Mouse (Mus musculus) embryonic facial prominence, embryonic 11.5 days (tissue): ENCODE data around the gene Bfar. TPM values are rescaled to one million over a fixed set of nuclear protein-coding genes. Genes with fewer than 3 reads are reported as not detected.
A peak's percentile ranks its signal among the peaks of the same experiment; 100 is the strongest.

Experiments
- ATAC-seq: fragments of 200-750 bp; cut with Nextera tagmentation; replicated peaks from 2 replicates; pipeline ENCODE4 v1.8.0; 2017; ENCODE audit warnings: low read depth; ENCODE audit not compliant: insufficient number of reproducible peaks, low FRiP score, low TSS enrichment
- DNase-seq: peaks from one replicate; pipeline ENCODE4 v3.0.0-alpha.2; 2015; ENCODE audit warnings: low spot score
- H3K27ac ChIP-seq: fragments of 300-500 bp; sonication (generic); replicated peaks from 2 replicates; pipeline ENCODE4 v1.5.1; 2014; ENCODE audit warnings: mild to moderate bottlenecking, low read depth, low read length, control low read depth
- H3K27me3 ChIP-seq: fragments of 300-500 bp; sonication (generic); 2 replicates; pipeline ENCODE4 v1.6.1; 2014; ENCODE audit warnings: mild to moderate bottlenecking, low read length, moderate library complexity, mixed read lengths; ENCODE audit not compliant: control insufficient read depth, insufficient read depth
- H3K36me3 ChIP-seq: fragments of 300-500 bp; sonication (generic); replicated peaks from 2 replicates; pipeline ENCODE4 v1.6.1; 2014; ENCODE audit warnings: low read depth, mild to moderate bottlenecking, low read length, moderate library complexity, mixed read lengths; ENCODE audit not compliant: control insufficient read depth, insufficient read depth
- H3K4me1 ChIP-seq: fragments of 300-500 bp; sonication (generic); 2 replicates; pipeline ENCODE4 v1.6.1; 2014; ENCODE audit warnings: low read length, mixed read lengths; ENCODE audit not compliant: control insufficient read depth, insufficient read depth
- H3K4me2 ChIP-seq: fragments of 300-500 bp; sonication (generic); 2 replicates; pipeline ENCODE4 v1.6.1; 2014; ENCODE audit warnings: low read depth, mild to moderate bottlenecking, control low read depth, low read length, moderate library complexity
- H3K4me3 ChIP-seq: fragments of 300-500 bp; sonication (generic); 2 replicates; pipeline ENCODE4 v1.5.1; 2014; ENCODE audit warnings: low read depth, low read length, control low read depth
- H3K9ac ChIP-seq: fragments of 300-500 bp; sonication (generic); replicated peaks from 2 replicates; pipeline ENCODE4 v1.6.1; 2014; ENCODE audit warnings: mild to moderate bottlenecking, control low read depth, low read length
- H3K9me3 ChIP-seq: fragments of 300-500 bp; sonication (generic); replicated peaks from 2 replicates; pipeline ENCODE4 v1.6.1; 2016; ENCODE audit warnings: mild to moderate bottlenecking, low read length, inconsistent platforms, mixed read lengths; ENCODE audit not compliant: control insufficient read depth
- WGBS: fragments of 180-500 bp; shearing (Covaris S2); extraction: QIAGEN DNeasy Blood & Tissue Kit; methylation state at CpG from one replicate; pipeline ENCODE4 v1.1.7; 2014; 5-methylcytosine and 5-hydroxymethylcytosine counted together
- polyA plus RNA-seq: library from polyadenylated mRNA; unstranded; fragments of >200 nt; fragmentation: Nextera tagmentation; extraction: Ambion mirVana; gene quantifications from 2 replicates; pipeline ENCODE4 v1.2.1, GENCODE M21; 2014

Bfar gene
- polyA plus RNA-seq, 1 experiment from 2014 or later, result 38.6 TPM

- no peak for ATAC-seq
- DNase-seq, result no peak
- Histone ChIP-seq H3K4me3 (no peak overlapping the region), H3K27me3 (no peaks in the 10 kb centered on the region), H3K36me3 (peaks cover 2% of the 10 kb centered on the region; the same call in 1 of the 2 replicates), H3K9ac (no peak overlapping the region), H3K4me2 (no peak overlapping the region), H3K27ac (no peak overlapping the region), H3K9me3 (no peaks in the 10 kb centered on the region), H3K4me1 (no peaks in the 10 kb centered on the region)
- WGBS, result 91% methylated on average over 3 of the region's 3 CpGs
These were observed 7.1 kb downstream of the Bfar start for GRCm38 (mm10) chr16:13678601-13679319.

DNA sequence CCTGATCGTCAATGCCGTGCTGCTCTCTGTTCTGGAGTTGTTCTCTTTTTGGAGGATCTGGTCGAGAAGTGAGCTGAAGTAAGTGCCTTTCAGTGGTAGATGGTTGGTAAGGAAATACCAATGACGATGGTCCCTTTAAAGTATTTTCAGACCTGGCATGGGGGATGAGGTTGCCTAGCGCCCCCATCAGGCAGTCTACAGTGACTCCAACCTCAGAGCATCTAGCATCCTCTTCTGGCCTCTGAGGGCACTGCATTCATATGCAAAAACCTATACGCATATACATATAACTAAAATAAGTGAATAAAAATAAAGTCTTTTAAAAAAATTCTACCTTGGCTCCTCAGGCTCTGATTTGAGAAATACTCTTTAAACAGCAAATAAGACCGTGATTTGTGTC, 27.3 kb downstream of the Bfar start:
- WGBS, result 88% methylated on average over 7 of the region's 7 CpGs
- no peaks in the 10 kb centered on the region for H3K4me1 ChIP-seq
- no peak overlapping the region for H3K4me3 ChIP-seq
- H3K27ac ChIP-seq, result no peak overlapping the region
- no peak overlapping the region for H3K9ac ChIP-seq
- H3K27me3 ChIP-seq, result no peaks in the 10 kb centered on the region
- no peak overlapping the region for H3K4me2 ChIP-seq
- no peaks in the 10 kb centered on the region for H3K36me3 ChIP-seq
- no peak for DNase-seq
- no peaks in the 10 kb centered on the region for H3K9me3 ChIP-seq
- ATAC-seq, result no peak

GRCm38 (mm10) chr16:13702184-13702583, 30.5 kb downstream of the Bfar start:
- no peaks in the 10 kb centered on the region for H3K9me3 ChIP-seq
- no peak for DNase-seq
- no peak overlapping the region for H3K4me2 ChIP-seq
- no peak for ATAC-seq
- H3K27me3 ChIP-seq, result no peaks in the 10 kb centered on the region
- WGBS, result 92% methylated on average over 7 of the region's 7 CpGs
- no peaks in the 10 kb centered on the region for H3K4me1 ChIP-seq
- H3K27ac ChIP-seq, result no peak overlapping the region
- H3K36me3 ChIP-seq, result no peaks in the 10 kb centered on the region
- H3K9ac ChIP-seq, result no peak overlapping the region
- no peak overlapping the region for H3K4me3 ChIP-seq

- no peaks in the 10 kb centered on the region for H3K4me1 ChIP-seq
- WGBS, result 92% methylated on average over 10 of the region's 10 CpGs
These were observed 33.0 kb downstream of the Bfar start for GRCm38 (mm10) chr16:13704676-13705075.

GRCm38 (mm10) chr16:13714910-13715309, 43.3 kb downstream of the Bfar start:
- Histone ChIP-seq H3K4me3 (no peak overlapping the region), H3K4me2 (no peak overlapping the region), H3K4me1 (no peaks in the 10 kb centered on the region), H3K36me3 (no peaks in the 10 kb centered on the region), H3K9ac (no peak overlapping the region), H3K27ac (no peak overlapping the region), H3K27me3 (no peaks in the 10 kb centered on the region), H3K9me3 (no peaks in the 10 kb centered on the region)
- ATAC-seq (no peak), DNase-seq (no peak)
- WGBS, result 84% methylated on average over 3 of the region's 3 CpGs

More at GRCm38 (mm10) chr16:13704676-13705075, 33.0 kb downstream of the Bfar start:
- no peak overlapping the region for H3K9ac ChIP-seq
- H3K27ac ChIP-seq, result no peak overlapping the region
- H3K9me3 ChIP-seq, result no peaks in the 10 kb centered on the region
- H3K4me2 ChIP-seq, result no peak overlapping the region
- no peaks in the 10 kb centered on the region for H3K27me3 ChIP-seq
- H3K4me3 ChIP-seq, result no peak overlapping the region
- no peaks in the 10 kb centered on the region for H3K36me3 ChIP-seq
- DNase-seq, result no peak
- no peak for ATAC-seq

GRCm38 (mm10) chr16:13716821-13717553, 45.3 kb downstream of the Bfar start:
- Histone ChIP-seq H3K4me1 (no peaks in the 10 kb centered on the region), H3K9ac (no peak overlapping the region), H3K4me2 (no peak overlapping the region), H3K9me3 (no peaks in the 10 kb centered on the region), H3K36me3 (no peaks in the 10 kb centered on the region), H3K4me3 (no peak overlapping the region), H3K27me3 (no peaks in the 10 kb centered on the region), H3K27ac (no peak overlapping the region)
- 90% methylated on average over 2 of the region's 2 CpGs for WGBS
- no peak for ATAC-seq
- no peak for DNase-seq

GRCm38 (mm10) chr16:13722937-13723336, 51.3 kb downstream of the Bfar start:
- 39% methylated on average over 10 of the region's 10 CpGs for WGBS
- ATAC-seq, result no peak
- no peak for DNase-seq
- Histone ChIP-seq H3K4me1 (no peaks in the 10 kb centered on the region), H3K4me3 (no peak overlapping the region), H3K9me3 (no peaks in the 10 kb centered on the region), H3K27me3 (no peaks in the 10 kb centered on the region), H3K4me2 (no peak overlapping the region), H3K36me3 (no peaks in the 10 kb centered on the region), H3K27ac (no peak overlapping the region), H3K9ac (no peak overlapping the region)

DNA sequence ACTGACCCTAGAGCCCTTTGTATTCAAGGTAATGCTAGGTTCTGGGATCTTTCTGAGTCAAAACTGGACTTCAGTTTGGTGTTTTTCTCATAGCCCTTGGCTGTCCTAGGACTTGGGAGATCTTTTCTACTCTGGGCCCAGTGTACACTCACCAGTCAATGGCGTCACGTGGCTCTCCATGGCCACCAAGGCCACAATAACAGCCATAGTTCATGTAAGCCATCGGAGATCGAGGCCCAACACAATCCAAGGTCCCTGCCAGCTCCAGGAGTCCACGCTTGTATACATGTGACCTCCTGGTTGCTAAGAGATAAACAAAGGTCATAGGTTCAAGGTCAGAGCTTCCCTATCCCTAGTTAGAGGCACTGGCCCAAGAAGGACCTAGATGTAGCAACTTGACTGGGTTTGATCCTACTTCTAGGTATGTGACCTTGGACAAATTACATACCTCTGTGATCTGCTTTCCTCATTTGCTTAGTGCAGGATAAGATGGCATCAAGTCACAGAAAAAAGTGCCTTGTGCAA, 56.2 kb downstream of the Bfar start:
- no peaks in the 10 kb centered on the region for H3K27me3 ChIP-seq
- no peak overlapping the region for H3K27ac ChIP-seq
- no peaks in the 10 kb centered on the region for H3K4me1 ChIP-seq
- H3K9me3 ChIP-seq, result no peaks in the 10 kb centered on the region
- H3K36me3 ChIP-seq, result no peaks in the 10 kb centered on the region
- DNase-seq, result no peak
- H3K9ac ChIP-seq, result no peak overlapping the region
- 89% methylated on average over 5 of the region's 5 CpGs for WGBS
- H3K4me2 ChIP-seq, result no peak overlapping the region
- H3K4me3 ChIP-seq, result no peak overlapping the region
- ATAC-seq, result 0 out of 2 replicates have a peak, but pooled peaks have one; percentile 30
